Mouse (Mus musculus): ENCODE measurements around the gene Arhgef40.

Gene Arhgef40

DNA sequence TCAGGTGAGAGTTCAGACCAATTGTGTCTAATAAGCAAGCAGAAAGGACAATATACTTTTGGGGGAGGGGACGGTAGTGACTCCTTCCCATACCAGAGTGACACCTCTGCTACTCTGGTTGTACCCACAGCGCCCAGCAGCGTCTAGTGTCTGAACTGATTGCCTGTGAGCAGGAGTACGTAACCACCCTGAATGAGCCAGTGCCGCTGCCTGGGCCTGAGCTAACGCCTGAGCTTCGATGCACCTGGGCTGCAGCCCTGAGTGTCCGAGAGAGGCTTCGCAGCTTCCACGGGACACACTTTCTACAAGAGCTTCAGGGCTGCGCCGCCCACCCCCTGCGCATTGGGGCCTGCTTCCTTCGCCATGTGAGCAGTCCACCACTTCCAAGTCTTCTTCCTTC is 13.0 kb downstream of the Arhgef40 start:
- in situ Hi-C loops (cut with MboI; ENCODE audit: low sequenced_read_pairs): no loop called here

DNA sequence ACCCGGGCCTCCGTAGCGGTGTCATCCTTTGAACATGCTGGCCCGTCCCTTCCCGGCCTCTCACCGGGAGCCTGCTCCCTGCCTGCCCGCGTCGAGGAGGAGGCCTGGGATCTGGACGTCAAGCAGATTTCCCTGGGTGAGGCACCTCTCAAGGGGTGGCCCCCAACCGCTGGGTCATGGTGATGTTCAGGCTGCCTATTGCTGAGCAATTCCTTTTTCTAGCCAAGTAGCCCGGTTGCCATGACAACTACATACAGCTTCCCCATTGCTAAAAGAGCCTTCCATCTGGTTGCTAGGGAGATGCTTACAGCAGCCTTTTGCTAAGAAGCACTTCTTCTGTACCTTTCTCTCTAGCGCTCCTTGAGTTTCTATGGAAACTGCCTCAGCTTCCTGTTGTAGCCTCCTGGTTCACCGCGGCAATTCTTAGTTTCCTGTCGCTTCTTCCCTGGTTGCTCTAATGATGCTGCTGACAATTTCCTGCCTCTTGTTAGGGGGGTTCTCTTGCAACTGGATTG is 19.5 kb downstream of the Arhgef40 start:
- in situ Hi-C loops (cut with MboI; ENCODE audit: low sequenced_read_pairs): no loop called here

- in situ Hi-C loops (cut with MboI; ENCODE audit: low sequenced_read_pairs): loop anchor here (5.0 kb wide), 1 partner anchor 98 kb away; no protein-coding TSS in a partner anchor
Measured at GRCm38 (mm10) chr14:52005141-52005540, 20.6 kb downstream of the Arhgef40 start.

GRCm38 (mm10) chr14:52005616-52006015 is 21.1 kb downstream of the Arhgef40 start:
- in situ Hi-C loops (cut with MboI; ENCODE audit: low sequenced_read_pairs): loop anchor here (5.0 kb wide), 1 partner anchor 98 kb away; no protein-coding TSS in a partner anchor

- in situ Hi-C loops (cut with MboI; ENCODE audit: low sequenced_read_pairs): loop anchor here (5.0 kb wide), 1 partner anchor 99 kb away; no protein-coding TSS in a partner anchor
Measured at GRCm38 (mm10) chr14:52006241-52006640, 21.7 kb downstream of the Arhgef40 start.

GRCm38 (mm10) chr14:52006771-52007170 is 22.3 kb downstream of the Arhgef40 start:
- in situ Hi-C loops (cut with MboI; ENCODE audit: low sequenced_read_pairs): loop anchor here (5.0 kb wide), 1 partner anchor 99 kb away; no protein-coding TSS in a partner anchor

DNA sequence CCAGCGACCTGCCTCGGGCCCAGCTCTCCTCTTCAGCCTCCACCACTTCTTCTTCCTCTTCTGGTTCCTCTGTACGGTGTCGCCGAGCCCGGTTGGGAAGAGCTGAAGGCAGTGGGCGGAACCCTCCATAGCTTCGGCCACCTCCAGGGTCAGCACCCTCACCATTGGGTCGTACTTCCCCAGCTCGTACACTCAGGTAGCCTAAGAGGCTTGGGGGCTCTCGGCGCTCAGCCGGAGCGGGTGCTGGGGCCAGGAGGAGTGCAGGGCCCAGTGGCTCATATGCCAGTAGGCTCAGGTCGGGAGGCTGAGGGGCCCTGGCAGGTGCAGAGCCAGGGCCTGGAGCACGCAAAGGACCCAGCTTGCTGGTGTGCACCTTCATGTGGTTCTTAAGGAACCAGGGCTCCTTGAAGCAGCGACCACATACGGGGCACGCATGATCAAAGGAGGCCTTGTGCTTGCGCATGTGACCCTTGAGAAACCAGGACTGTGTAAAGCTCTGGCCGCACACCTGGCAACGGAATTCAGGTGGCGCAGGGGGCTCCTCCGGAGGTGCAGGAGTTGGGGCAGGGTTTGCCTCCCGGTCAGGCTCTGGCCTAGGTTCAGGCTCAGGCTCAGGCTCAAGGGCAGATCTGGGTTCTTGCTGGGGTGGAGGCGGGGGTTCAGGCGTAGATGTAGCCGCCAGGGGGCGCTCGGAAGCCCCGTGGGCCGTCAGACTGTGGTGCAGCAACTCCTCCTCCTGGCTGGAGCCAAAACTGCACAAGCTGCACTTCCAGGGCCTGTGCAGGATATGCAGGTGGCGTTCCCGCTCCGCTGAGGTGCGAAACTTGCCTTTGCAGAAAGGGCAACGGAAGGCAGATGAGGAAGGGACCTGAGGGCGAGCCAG is 24.0 kb downstream of the Arhgef40 start:
- in situ Hi-C loops (cut with MboI; ENCODE audit: low sequenced_read_pairs): loop anchor here (5.0 kb wide), 1 partner anchor 101 kb away; no protein-coding TSS in a partner anchor

- in situ Hi-C loops (cut with MboI; ENCODE audit: low sequenced_read_pairs): loop anchor here (5.0 kb wide), 1 partner anchor 102 kb away; no protein-coding TSS in a partner anchor
Measured at GRCm38 (mm10) chr14:52009361-52009760, 24.8 kb downstream of the Arhgef40 start.

GRCm38 (mm10) chr14:52009841-52010240 is 25.3 kb downstream of the Arhgef40 start:
- in situ Hi-C loops (cut with MboI; ENCODE audit: low sequenced_read_pairs): loop anchor here (5.0 kb wide), 1 partner anchor 103 kb away; no protein-coding TSS in a partner anchor

GRCm38 (mm10) chr14:52010446-52011111 is 26.1 kb downstream of the Arhgef40 start:
- in situ Hi-C loops (cut with MboI; ENCODE audit: low sequenced_read_pairs): no loop called here

DNA sequence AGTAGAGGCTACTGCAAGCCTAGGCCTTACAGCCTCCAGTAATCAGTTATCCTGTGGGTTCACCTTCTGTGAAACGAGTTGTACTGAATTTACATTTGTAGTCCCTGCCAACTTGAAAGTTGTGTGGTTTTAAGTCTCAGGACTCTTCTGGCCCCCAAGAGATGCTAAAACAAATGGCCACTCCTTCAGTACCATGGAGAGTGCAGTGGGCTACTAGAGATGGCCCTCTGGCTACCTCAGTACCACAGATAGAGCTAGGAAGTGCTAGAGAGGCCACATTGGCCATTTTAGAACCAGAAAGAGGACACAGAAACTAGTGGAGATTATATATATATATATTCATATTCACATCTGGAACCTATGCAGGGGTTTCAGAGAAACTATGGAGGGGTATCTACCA is 27.2 kb downstream of the Arhgef40 start:
- in situ Hi-C loops (cut with MboI; ENCODE audit: low sequenced_read_pairs): no loop called here

- in situ Hi-C loops (cut with MboI; ENCODE audit: low sequenced_read_pairs): no loop called here
Measured at GRCm38 (mm10) chr14:52012085-52012484, 27.6 kb downstream of the Arhgef40 start.

DNA sequence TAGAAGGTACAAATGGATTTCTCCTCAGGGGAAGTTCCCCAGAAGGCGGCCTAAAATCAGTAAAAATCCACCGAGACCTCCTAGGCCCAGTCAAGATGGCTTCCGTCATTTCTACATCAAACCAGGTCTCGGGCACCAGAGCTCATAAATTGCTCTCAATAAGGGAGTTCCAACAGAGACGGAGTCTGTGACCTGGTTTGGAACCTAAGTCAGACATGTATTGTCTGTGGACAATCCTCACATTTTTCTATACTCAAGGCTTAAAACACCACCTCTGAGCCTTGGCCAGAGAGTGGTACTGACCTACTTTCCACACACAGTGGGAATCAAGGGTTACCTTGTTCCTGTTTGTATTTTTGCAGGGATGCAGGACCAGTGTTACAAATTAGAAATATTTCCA is 28.0 kb downstream of the Arhgef40 start:
- in situ Hi-C loops (cut with MboI; ENCODE audit: low sequenced_read_pairs): no loop called here

- in situ Hi-C loops (cut with MboI; ENCODE audit: low sequenced_read_pairs): no loop called here
Measured at GRCm38 (mm10) chr14:52013021-52013610, 28.6 kb downstream of the Arhgef40 start.

- in situ Hi-C loops (cut with MboI; ENCODE audit: low sequenced_read_pairs): no loop called here
Measured at GRCm38 (mm10) chr14:52013771-52014219, 29.3 kb downstream of the Arhgef40 start.

- in situ Hi-C loops (cut with MboI; ENCODE audit: low sequenced_read_pairs): no loop called here
Measured at GRCm38 (mm10) chr14:52014271-52014760, 29.8 kb downstream of the Arhgef40 start.

GRCm38 (mm10) chr14:52014761-52015311 is 30.3 kb downstream of the Arhgef40 start:
- in situ Hi-C loops (cut with MboI; ENCODE audit: low sequenced_read_pairs): no loop called here

DNA sequence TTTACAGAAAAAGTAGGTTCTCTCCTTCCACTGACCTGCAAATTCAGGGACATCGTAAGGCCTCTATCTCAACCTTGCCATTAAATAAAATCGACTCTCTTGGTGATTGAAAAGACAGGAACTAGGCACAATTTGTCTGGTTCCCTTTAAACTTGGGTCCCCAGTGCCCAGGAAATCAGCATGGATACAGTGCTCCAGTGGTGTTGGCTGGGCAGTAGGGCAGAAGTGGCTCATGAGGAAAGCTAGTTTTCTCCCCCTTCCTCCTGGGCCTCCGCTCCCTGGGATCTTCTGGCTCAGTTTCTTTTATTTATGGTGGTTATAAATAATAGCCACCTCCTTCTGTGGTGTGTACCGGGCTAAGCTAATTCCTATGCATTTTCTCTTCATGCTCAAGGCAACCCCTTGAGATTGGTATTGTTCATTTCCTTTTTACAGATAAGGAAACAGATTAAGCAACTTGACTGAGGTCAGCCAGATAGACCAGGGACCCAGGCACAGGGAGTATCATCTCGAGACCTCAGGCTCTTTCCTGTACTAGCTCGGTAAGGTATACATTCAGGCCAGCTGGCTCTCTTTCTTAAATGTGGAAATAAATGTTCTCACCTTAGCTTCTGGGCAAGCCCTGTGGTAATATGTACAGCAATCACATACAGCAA is 31.1 kb downstream of the Arhgef40 start, which contains the start of gene Tmem253:
Gene Tmem253, plus strand, starts transcription at position 214 of the 656 bp plus-strand sequence.
- in situ Hi-C loops (cut with MboI; ENCODE audit: low sequenced_read_pairs): no loop called here

DNA sequence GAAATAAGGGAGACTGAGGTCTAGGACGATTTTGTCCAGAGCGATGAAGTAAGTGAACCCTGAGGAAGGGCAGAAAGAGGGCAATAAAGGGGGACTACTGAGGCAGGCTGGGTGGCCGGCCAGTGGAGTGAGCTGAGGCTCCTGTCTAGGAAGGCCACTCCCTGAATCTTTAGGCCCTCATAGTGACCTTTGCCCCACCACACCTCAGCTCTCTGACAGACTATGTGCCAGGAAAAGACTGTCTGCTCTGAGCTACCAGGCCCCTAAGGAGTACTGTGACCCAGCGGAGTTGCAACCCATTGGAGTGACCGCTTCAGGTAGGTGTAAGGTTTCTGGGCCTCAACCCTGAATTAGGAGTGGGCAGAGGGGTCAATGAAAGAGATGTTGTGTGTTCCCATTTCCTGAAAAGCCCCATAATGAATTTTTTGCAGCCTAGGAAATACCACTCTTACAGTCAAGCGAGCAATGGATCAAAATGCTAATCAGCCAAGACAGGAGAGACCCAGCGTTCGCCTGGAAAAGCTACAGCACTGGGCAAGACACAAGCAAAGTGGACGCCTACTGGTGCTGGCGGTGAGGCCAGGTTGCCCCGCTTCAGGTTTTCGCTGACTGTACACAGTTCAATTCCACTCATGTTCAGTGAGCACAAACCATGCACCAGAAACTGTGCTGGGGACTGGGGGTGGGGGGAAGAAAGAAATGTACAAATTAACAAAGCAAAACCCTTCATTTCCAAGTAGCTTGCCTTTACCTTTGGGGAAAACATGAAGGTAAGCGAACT is 32.3 kb downstream of the Arhgef40 start:
- in situ Hi-C loops (cut with MboI; ENCODE audit: low sequenced_read_pairs): no loop called here
